Mouse (Mus musculus) splenic B cell, adult 2 months (primary cell): Measurements from ENCODE around the gene Dnajc25.
A peak's percentile ranks its signal among the peaks of the same experiment; 100 is the strongest.

Experiments used
- DNase-seq: peaks from one replicate; pipeline ENCODE4 v3.0.0-alpha.2; 2011; ENCODE audit warnings: low read depth, low spot score
- H3K27me3 ChIP-seq: 2 replicates; pipeline ENCODE4 v1.6.1; 2012; ENCODE audit warnings: mild to moderate bottlenecking, low read length, moderate library complexity, mixed read lengths; ENCODE audit not compliant: control insufficient read depth, poor library complexity, insufficient read depth, severe bottlenecking
- H3K36me3 ChIP-seq: 2 replicates; pipeline ENCODE4 v1.6.1; 2012; ENCODE audit warnings: mild to moderate bottlenecking, low read length, moderate library complexity, mixed read lengths; ENCODE audit not compliant: control insufficient read depth, poor library complexity, insufficient read depth, severe bottlenecking

Gene Dnajc25

GRCm38 (mm10) chr4:58994762-58995161, at the start of gene Dnajc25:
TSS of gene Dnajc25 (plus strand) at chr4:58995062.
- Histone ChIP-seq H3K27me3 (no peaks in the 10 kb centered on the region), H3K36me3 (no peaks in the 10 kb centered on the region)
- no peak for DNase-seq

- no peaks in the 10 kb centered on the region for H3K27me3 ChIP-seq
- no peak for DNase-seq
- H3K36me3 ChIP-seq = no peaks in the 10 kb centered on the region
Observed at GRCm38 (mm10) chr4:58948391-58948790, 46.5 kb upstream of the Dnajc25 start.

GRCm38 (mm10) chr4:58952630-58953029, 42.2 kb upstream of the Dnajc25 start:
- DNase-seq = no peak
- Histone ChIP-seq H3K36me3 (no peaks in the 10 kb centered on the region), H3K27me3 (no peaks in the 10 kb centered on the region)

- no peaks in the 10 kb centered on the region for H3K36me3 ChIP-seq
- no peak for DNase-seq
- no peaks in the 10 kb centered on the region for H3K27me3 ChIP-seq
Observed at GRCm38 (mm10) chr4:58961719-58962118, 33.1 kb upstream of the Dnajc25 start.

GRCm38 (mm10) chr4:58963271-58963670, 31.6 kb upstream of the Dnajc25 start:
- DNase-seq = no peak
- no peaks in the 10 kb centered on the region for H3K27me3 ChIP-seq
- no peaks in the 10 kb centered on the region for H3K36me3 ChIP-seq

DNA sequence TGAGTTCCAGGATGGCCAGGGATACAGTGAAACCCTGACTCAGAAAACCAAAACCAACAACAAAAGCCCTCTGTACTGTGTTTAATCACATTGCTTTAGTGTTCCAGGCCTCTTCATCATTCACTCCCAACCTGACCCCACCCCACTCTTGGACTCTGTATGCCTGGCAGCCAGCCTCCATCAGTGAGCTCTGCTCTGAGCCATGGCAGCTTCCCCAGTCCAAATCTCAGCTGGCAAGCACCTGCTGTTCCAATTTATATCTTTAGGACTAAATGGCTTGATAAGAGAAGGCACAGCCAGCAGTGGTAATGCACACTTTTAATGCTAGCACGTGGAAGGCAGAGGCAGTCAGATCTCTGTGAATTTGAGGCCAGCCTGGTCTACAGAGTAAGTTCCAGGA, 29.7 kb upstream of the Dnajc25 start:
- H3K36me3 ChIP-seq = no peaks in the 10 kb centered on the region
- H3K27me3 ChIP-seq = no peaks in the 10 kb centered on the region
- no peak for DNase-seq

DNA sequence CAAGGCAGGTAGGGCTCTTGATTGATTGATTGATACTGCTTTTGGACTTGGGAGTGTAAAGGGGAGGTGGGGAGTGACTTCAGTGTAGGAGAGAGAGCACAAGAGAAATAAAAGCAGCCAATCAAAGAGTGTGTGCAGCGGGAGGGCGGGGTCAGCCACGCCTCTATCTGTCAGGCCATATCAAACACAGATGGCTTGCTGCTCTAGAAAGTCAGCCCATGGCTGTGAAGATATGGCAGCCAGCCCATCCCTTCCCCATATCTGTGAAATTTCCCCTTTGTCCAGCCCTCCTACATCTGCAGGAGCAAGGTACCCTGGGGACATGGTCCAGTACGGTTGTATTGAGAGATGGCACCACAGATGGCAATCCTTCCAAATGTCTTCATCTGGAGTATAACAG, 24.2 kb upstream of the Dnajc25 start:
- no peaks in the 10 kb centered on the region for H3K27me3 ChIP-seq
- no peak for DNase-seq
- H3K36me3 ChIP-seq = no peaks in the 10 kb centered on the region

GRCm38 (mm10) chr4:58975711-58976110, 19.2 kb upstream of the Dnajc25 start:
- Histone ChIP-seq H3K27me3 (no peaks in the 10 kb centered on the region), H3K36me3 (no peaks in the 10 kb centered on the region)
- no peak for DNase-seq

- DNase-seq = no peak
- no peaks in the 10 kb centered on the region for H3K36me3 ChIP-seq
- no peaks in the 10 kb centered on the region for H3K27me3 ChIP-seq
Observed at GRCm38 (mm10) chr4:58981421-58981820, 13.4 kb upstream of the Dnajc25 start.

DNA sequence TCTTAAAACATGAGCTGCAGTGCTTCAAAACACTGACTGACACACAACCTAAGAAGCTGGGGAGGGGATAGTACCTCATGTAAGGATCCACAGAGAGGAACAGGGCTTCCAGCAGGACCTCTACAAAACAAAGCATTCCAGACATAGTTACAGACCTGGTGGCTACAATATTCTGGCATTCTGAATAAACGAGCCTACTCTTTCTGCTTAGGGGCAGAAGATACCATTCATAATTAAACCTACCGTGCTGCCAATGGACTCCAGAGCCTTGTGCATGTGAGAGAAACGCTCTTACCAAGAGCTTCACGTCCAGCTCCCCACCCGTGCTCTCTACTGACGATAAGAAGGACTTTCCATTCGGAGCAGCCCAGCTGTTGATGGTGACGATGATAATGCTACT, 12.1 kb upstream of the Dnajc25 start:
- no peak for DNase-seq
- Histone ChIP-seq H3K36me3 (no peaks in the 10 kb centered on the region), H3K27me3 (no peaks in the 10 kb centered on the region)

GRCm38 (mm10) chr4:58985157-58985648, 9.7 kb upstream of the Dnajc25 start:
- peak; percentile 86 for DNase-seq
- Histone ChIP-seq H3K36me3 (no peaks in the 10 kb centered on the region), H3K27me3 (no peaks in the 10 kb centered on the region)

DNA sequence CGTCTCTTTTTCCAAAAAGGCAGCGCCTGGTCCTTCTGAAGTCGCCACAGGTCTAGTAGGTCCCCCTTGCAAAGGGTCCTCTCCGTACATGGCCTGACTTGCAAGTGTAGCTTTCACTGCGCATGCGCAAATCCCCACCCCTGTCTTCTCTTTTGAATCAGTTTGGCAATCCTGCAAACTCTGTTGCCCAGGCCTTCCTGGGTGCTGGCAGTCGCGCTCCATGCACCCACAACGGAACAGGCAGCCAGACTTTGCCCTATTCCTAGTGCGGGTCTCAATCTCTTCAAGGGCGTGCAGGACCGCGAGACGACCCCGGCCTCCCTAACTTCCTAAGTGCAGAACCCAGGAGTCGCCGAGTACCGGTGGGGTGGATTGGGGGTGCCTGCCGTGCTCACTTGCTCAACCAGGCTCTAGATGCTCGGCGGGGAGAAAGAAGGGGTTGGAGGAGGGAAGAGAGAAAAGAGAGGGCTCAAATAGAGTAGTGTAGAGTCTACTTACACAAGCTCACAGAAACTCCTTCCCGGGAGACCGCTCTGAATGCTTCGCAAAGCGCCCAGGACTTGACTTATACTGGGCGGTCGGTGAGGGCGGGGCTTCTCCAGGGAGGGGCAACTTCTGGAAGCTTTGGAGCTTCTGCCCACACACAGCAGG, 8.2 kb upstream of the Dnajc25 start, which contains the start of gene Ptgr1:
Gene Ptgr1, minus strand, starts transcription at position 580 of the 651 bp plus-strand sequence.
- no peaks in the 10 kb centered on the region for H3K36me3 ChIP-seq
- H3K27me3 ChIP-seq = no peaks in the 10 kb centered on the region
- peak; percentile 82 for DNase-seq

DNA sequence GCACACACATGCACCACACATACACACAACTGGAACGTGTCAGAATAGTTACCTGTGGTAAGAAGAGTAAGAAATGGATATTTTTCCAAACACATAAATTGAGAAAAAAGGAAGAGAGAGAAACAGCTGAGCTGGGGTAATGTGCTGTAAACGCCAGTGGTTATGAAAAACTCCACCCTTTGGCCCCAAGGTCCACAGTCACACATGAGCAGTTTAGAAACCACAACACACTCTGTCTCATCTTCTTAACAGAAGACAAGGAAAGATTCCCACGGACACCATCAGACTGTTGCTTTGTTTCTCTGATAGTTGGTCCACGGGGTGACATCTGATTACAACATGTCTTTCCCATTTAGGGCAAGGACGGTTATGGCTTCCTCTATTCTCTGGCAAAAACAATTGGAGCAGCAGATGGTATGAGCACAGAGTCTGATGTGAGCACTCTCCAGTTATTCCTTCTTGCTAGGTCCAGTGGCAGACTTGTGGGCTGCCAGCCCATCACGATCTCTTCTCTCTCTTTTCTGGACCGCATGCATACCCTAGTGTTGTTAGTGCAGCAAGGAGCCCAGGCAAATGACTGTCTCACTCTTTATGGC, 5.5 kb upstream of the Dnajc25 start:
- peak; percentile 30 for DNase-seq
- no peaks in the 10 kb centered on the region for H3K27me3 ChIP-seq
- H3K36me3 ChIP-seq = no peaks in the 10 kb centered on the region

GRCm38 (mm10) chr4:58990609-58991434, 4.0 kb upstream of the Dnajc25 start:
- Histone ChIP-seq H3K27me3 (no peaks in the 10 kb centered on the region), H3K36me3 (no peaks in the 10 kb centered on the region)
- DNase-seq = no peak

- Histone ChIP-seq H3K27me3 (no peaks in the 10 kb centered on the region), H3K36me3 (no peaks in the 10 kb centered on the region)
- DNase-seq = no peak
Observed at GRCm38 (mm10) chr4:58992195-58992594, 2.7 kb upstream of the Dnajc25 start.
